Mouse (Mus musculus) thymus, postnatal 14 days (tissue): ENCODE measurements at regions not wholly inside any gene's neighbourhood (a gene's known extent, or its start where the extent isn't known, plus 50 kb on each side); places are given as distances from the start of the nearest gene placed in this dataset.

Experiments
- DNase-seq: peaks from one replicate; pipeline ENCODE4 v3.0.0; 2021

GRCm38 (mm10) chr7:58557535-58557934 is 98.4 kb upstream of the Atp10a start:
- no peak for DNase-seq

GRCm38 (mm10) chr7:58568807-58569206 is 87.2 kb upstream of the Atp10a start:
- DNase-seq = peak; percentile 38

- DNase-seq = peak; percentile 82
Measured at GRCm38 (mm10) chr7:58584241-58584820, 71.6 kb upstream of the Atp10a start.

DNA sequence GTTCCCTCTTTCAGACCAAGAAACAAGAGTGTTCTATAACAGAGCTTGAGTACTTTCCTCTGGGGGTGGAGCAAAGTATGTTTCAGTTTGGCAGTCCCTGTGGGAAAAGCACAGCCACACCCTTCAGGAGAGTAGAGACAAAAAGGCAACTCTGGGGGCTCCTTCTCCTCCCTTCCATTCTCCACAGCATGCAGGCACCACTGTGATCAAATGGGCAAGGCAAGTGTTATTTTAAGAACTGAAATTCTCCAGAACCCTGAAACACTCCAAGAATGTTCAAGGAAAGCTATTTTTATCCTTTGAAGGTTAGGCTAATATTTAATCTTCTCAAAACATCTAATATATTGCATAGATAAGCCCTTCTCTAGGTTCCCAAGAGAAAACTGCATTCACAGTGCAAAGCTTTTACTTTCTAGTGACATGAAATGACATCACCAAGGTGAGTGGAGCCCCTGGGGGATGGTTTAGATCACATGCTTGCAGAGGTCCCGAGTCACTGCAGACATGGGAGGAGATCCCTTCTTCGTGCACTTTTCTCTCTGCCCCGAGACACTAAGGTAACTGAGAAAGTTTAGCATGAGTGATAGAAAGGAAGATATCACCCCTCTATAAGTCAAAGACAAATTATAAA is 70.2 kb upstream of the Atp10a start:
- no peak for DNase-seq

DNA sequence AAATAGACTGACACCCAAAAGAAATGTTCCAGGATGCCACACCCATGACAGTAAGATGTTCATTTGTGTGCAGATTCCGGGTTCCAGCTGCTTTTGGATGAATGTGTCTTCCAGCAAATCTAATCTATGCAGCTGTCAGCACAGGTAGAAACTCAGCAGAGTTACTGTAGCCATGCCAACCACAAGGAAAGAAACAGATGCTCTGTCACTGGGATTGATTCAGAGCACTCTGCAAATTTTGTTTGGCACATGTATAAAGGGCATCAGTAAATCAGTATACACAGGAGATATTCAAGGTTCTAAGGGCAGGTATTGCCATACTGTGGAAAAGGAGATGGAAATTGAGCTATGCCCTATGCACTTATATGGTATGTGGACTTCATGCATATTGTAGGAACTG is 60.0 kb upstream of the Atp10a start:
- no peak for DNase-seq
